Mouse (Mus musculus) adrenal gland, adult 2 months (tissue): ENCODE data around the gene Cfap298. TPM values are rescaled to one million over a fixed set of nuclear protein-coding genes. Genes with fewer than 3 reads are reported as not detected.

Source experiments
- DNase-seq: peaks from one replicate; pipeline ENCODE4 v3.0.0; 2021
- long read RNA-seq: library from polyadenylated mRNA; stranded (forward); transcript quantifications from one replicate; pipeline ENCODE4 v2.0.0, GENCODE M21; 2021
- polyA plus RNA-seq: library from polyadenylated mRNA; depleted of rRNA; stranded (reverse); fragments of >200 nt; gene quantifications from 2 replicates; pipeline ENCODE4 v1.2.3, GENCODE M21; 2012; rRNA removed
- total RNA-seq, 2 experiments: library from RNA; stranded (reverse); gene quantifications; 2 replicates each; pipeline ENCODE4 v1.2.3; 2021

The Cfap298 gene
- total RNA-seq, result 10 to 100 TPM; 28.8 to 34.2 TPM
- 70.4 and 77.5 TPM in 2 replicates for polyA plus RNA-seq
- long read RNA-seq, transcript Cfap298-201 (7 exons, 1,430 nt), result major isoform, 36 of 44 reads
- long read RNA-seq, partial matches to known transcripts, result 4 of 44 reads
- long read RNA-seq, other reads (novel, unspliced or antisense), result 3 of 44 reads

- DNase-seq, result peak; percentile 95
These were observed at the start of gene Cfap298 for GRCm38 (mm10) chr16:90934687-90935328. Gene Cfap298, minus strand, starts transcription at chr16:90935114.

GRCm38 (mm10) chr16:90971004-90971403 lies 36.1 kb upstream of the Cfap298 start:
- DNase-seq, result no peak

- no peak for DNase-seq
These were observed 31.3 kb upstream of the Cfap298 start for GRCm38 (mm10) chr16:90966241-90966640.

- no peak for DNase-seq
These were observed 29.4 kb upstream of the Cfap298 start for GRCm38 (mm10) chr16:90964302-90964701.

GRCm38 (mm10) chr16:90963866-90964265 lies 29.0 kb upstream of the Cfap298 start:
- no peak for DNase-seq

- DNase-seq, result no peak
These were observed 28.3 kb upstream of the Cfap298 start for GRCm38 (mm10) chr16:90963231-90963630.

- no peak for DNase-seq
These were observed 23.6 kb upstream of the Cfap298 start for GRCm38 (mm10) chr16:90958301-90959085.

GRCm38 (mm10) chr16:90955494-90955893 lies 20.6 kb upstream of the Cfap298 start:
- DNase-seq, result no peak

- DNase-seq, result no peak
These were observed 18.9 kb upstream of the Cfap298 start for GRCm38 (mm10) chr16:90953770-90954169.

- DNase-seq, result no peak
These were observed 18.2 kb upstream of the Cfap298 start for GRCm38 (mm10) chr16:90953147-90953546.

GRCm38 (mm10) chr16:90950354-90950963 lies 15.5 kb upstream of the Cfap298 start:
- no peak for DNase-seq

GRCm38 (mm10) chr16:90946977-90947376 lies 12.1 kb upstream of the Cfap298 start:
- DNase-seq, result no peak

- no peak for DNase-seq
These were observed 6.3 kb upstream of the Cfap298 start for GRCm38 (mm10) chr16:90941246-90941645.

GRCm38 (mm10) chr16:90934193-90934686 lies 674 bp downstream of the Cfap298 start:
- peak; percentile 85 for DNase-seq

GRCm38 (mm10) chr16:90933534-90934176 lies 1.3 kb downstream of the Cfap298 start:
- peak; percentile 13 for DNase-seq

- no peak for DNase-seq
These were observed 7.5 kb downstream of the Cfap298 start for GRCm38 (mm10) chr16:90927446-90927845.

- DNase-seq, result peak; percentile 82
These were observed 9.5 kb downstream of the Cfap298 start for GRCm38 (mm10) chr16:90925461-90925860.

GRCm38 (mm10) chr16:90924606-90925370 lies 10.1 kb downstream of the Cfap298 start:
- peak; percentile 88 for DNase-seq

GRCm38 (mm10) chr16:90921471-90922159 lies 13.3 kb downstream of the Cfap298 start:
- DNase-seq, result no peak

- DNase-seq, result no peak
These were observed 17.8 kb downstream of the Cfap298 start for GRCm38 (mm10) chr16:90917156-90917555.
